Mouse (Mus musculus): ENCODE measurements at regions not wholly inside any gene's neighbourhood (a gene's known extent, or its start where the extent isn't known, plus 50 kb on each side); places are given as distances from the start of the nearest gene placed in this dataset.

DNA sequence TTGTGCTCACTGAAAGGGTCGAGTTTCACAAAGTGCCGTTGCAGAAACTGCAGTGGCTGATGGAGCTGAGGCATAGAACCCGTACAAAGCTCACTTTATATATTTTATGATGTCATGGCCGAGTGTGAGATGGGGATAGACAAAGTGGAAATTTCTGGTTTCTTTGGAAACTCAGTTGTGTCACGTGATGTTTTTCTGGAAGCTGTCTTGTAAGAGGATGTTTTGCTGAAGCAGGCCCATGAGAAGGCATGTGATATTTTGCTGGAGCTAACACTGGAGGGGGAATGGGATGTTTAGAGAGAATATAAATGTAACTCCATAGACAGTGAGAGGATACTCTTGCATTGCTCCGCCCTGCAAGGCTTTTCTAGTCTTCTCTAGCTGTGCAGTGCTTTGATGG is 311.7 kb downstream of the Tmem132b start:
- TF ChIP-seq CTCF (conservative IDR thresholded peaks at IDR 0.05), result no peak
- no peak for DNase-seq (ENCODE audit: low spot score in 2 of 2)
- no peak overlapping the region for H3K27ac ChIP-seq
- no peak overlapping the region for H3K4me3 ChIP-seq

DNA sequence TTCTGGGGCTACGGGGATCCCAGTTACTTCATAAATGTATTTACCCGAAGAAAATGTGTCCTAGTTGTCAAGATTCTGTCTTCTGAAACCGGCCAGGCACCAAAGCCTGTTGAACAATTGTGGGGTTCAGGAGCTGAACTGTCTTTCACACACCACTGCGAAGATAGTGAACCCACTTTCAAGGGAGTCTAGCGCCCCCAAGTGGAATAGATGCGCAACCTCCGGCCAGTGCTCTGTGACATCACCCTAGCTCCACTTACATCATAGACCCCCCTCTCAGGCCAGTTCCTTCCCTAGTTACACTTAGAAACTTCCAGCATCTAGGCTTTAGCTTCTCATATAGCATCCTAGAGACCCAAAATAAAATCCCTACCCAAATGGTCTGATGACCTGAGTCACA is 318.1 kb downstream of the Tmem132b start:
- Histone ChIP-seq H3K4me3 (no peak overlapping the region), H3K27ac (no peak overlapping the region)
- no peak for DNase-seq (ENCODE audit: low spot score in 2 of 2)
- peak; percentile 53 for TF ChIP-seq CTCF (conservative IDR thresholded peaks at IDR 0.05)

DNA sequence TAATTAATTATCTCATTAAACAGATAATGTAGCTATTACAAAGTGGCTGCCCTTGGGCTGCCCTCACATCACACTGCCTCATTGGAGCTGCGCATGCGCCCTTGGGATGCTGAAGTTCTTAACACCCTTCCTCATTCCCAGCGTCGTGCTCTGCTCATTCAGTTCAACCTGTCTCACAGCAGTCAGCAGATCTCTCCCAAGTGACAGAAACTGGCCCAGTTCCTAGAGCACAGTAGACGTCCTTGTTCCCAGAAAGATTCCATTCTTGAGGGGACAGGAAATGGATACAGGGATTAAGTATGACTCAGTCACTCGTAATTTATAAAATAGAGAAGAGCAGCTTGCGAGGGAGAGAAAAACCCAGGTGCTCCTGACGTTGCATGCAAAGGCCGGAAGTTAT is 344.7 kb downstream of the Tmem132b start:
- Histone ChIP-seq H3K27ac (no peak overlapping the region), H3K4me3 (no peak overlapping the region)
- no peak for DNase-seq (ENCODE audit: low spot score in 2 of 2)
- TF ChIP-seq CTCF (conservative IDR thresholded peaks at IDR 0.05), result no peak

DNA sequence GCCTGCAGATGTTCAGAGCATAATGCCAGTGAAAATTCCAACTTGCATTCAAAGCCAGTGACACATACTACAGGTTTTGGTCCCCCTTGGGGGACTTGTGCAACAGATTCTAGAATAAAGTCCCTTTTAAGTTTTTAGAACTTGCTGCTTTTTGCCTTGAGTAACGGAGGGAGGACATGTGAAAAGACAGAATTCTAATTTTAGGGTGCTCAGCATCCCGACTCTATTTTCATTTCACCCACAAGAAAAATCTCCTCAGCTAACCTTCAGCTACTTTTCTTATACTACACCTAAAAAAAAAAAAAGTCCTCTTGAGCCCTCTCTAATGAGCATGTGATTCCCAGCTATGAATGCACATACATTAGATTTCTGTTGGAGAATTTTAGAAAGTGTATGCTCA is 357.3 kb downstream of the Tmem132b start:
- Histone ChIP-seq H3K4me3 (no peak overlapping the region), H3K27ac (no peak overlapping the region)
- no peak for DNase-seq (ENCODE audit: low spot score in 2 of 2)
- no peak for TF ChIP-seq CTCF (conservative IDR thresholded peaks at IDR 0.05)

DNA sequence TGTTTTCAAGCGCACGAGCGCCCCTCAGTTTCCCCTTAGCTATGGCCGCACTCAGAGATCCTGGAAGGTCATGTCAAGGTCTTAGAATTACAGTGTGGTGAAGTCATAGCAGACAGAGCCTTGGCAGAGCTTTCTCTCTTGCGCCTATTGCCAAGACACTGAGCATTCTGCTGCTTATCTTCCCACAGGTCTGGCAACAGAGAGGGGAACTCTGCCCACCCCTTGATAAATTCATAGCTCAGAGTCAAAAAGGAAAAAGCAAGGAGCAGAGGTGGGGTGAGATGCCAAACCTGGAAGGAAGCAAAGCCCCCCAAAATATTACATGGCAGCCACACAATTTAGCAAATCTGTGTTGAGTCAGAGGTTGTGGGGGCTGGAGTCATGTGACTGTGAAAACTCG is 362.3 kb downstream of the Tmem132b start:
- no peak for DNase-seq (ENCODE audit: low spot score in 2 of 2)
- no peak for TF ChIP-seq CTCF (conservative IDR thresholded peaks at IDR 0.05)
- Histone ChIP-seq H3K4me3 (no peak overlapping the region), H3K27ac (no peak overlapping the region)

DNA sequence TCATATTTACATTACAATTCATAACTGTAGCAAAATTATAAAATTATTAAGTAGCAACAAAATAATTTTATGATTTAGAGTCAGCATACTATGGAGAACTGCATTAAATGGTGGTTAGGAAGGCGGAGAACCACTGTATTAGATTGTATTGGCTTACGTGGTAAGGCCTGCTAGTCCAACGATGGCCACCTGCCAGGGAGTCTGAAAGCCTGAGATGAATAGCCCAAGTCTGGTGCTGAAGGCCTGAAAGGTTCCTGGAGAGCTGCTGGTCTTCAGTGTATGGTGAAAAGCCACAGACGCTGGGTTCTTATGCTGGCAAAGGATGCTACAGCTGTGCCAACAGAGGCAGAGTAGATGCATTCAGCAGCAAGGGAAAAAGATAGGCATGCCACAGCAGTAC is 370.5 kb downstream of the Tmem132b start:
- Histone ChIP-seq H3K27ac (no peak overlapping the region), H3K4me3 (no peak overlapping the region)
- DNase-seq (ENCODE audit: low spot score in 2 of 2), result no peak
- no peak for TF ChIP-seq CTCF (conservative IDR thresholded peaks at IDR 0.05)

DNA sequence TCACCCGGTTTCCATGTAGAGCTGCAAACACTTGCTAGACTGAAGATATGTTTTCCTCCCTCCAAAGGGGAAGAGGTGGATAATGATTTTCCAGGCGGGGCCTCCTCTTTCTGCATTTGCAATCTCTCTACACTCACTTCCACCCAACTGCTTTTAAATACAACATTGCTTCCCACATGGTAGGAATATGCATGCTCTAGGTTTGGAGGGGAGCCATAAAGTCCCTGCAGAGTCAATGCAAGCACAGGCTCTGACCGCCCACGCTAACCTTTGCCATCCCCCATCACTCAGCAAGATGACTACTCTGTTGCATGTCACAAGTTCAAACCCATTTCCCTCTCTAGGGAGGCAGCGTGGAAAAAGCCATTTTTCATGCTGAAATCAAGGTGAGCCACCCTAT is 372.9 kb downstream of the Tmem132b start:
- no peak for TF ChIP-seq CTCF (conservative IDR thresholded peaks at IDR 0.05)
- no peak overlapping the region for H3K4me3 ChIP-seq
- no peak overlapping the region for H3K27ac ChIP-seq
- DNase-seq (ENCODE audit: low spot score in 2 of 2), result no peak

DNA sequence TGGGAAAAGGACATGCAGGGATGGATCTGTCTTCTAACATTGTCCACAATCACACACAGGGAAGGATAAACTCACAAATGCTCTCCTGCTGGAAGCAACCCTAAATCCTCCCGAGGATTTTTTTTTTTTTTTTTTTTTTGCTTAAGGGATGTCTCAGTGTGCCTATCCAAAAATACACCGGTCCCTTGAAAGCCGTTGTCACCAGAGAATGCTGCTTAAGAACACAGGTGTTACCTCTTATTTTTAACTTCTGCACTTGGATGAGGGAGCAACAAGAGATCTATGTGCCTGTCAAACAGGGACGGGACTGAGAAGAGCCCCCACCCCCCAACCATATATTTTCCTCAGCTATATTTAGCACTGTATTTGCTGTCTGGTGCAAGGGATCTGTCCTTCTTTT is 375.8 kb downstream of the Tmem132b start:
- no peak for TF ChIP-seq CTCF (conservative IDR thresholded peaks at IDR 0.05)
- no peak for DNase-seq (ENCODE audit: low spot score in 2 of 2)
- no peak overlapping the region for H3K4me3 ChIP-seq
- peak overlapping the region; percentile 61; the same call in 1 of the 2 replicates for H3K27ac ChIP-seq

DNA sequence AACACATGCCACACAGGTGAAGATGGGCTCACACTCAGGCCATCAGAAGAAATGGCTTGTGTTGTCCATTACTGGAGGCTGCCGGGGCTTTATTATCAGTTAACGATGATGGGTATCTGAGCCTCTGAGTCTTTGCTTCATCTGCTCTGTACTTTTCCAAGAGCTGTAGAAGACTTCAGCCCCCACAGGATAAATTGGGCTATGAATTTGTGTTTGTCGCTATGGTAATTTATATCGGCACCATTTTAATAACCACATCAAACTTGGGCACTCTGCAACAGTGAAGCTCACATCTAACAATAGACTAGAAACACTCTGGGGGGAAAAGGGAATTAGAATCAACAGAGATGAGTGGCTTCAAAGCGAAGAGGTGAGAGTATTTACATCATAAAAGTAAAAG is 376.3 kb downstream of the Tmem132b start:
- Histone ChIP-seq H3K4me3 (no peak overlapping the region), H3K27ac (peak overlapping the region; percentile 61; the same call in 1 of the 2 replicates)
- DNase-seq (ENCODE audit: low spot score in 2 of 2), result no peak
- no peak for TF ChIP-seq CTCF (conservative IDR thresholded peaks at IDR 0.05)

DNA sequence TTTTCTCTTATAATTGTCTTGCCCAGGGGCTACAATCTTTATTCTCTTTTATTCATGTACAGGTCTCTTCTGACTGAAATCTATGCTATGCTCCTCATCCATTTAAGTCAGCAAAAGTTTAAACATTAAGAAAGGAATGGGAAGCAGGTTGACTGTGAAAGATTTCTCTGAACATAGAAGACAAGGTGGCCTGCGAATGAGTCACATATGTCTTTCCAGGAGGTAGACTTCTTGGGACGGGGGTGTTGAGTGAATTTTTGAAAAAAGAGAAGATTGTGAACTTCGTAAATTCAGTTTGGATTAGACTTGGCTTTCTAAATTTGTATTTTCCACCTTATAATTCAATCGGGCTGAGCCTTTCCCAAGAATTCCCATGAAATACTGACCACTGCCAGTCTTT is 384.3 kb downstream of the Tmem132b start:
- Histone ChIP-seq H3K4me3 (no peak overlapping the region), H3K27ac (no peak overlapping the region)
- DNase-seq (ENCODE audit: low spot score in 2 of 2), result no peak
- TF ChIP-seq CTCF (conservative IDR thresholded peaks at IDR 0.05), result no peak

DNA sequence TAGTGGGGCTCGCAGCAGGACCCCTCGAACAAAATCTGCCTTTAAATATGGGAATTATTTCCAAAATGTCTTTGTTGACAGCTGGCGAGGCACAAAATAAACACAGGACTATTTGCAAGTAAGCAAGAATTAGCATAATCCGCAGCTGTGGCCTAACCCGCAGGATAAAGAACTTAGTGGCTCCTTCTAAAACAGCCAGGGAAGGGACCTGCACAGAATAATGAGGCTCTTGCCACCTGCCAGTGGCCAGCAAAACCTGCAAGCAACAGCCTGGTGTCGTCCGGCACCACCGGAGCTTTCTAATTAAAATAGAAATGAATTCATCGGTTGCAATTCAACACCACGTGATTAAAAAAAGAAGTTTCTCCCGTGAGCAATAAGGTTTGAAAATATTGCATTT is 389.4 kb downstream of the Tmem132b start:
- TF ChIP-seq CTCF (conservative IDR thresholded peaks at IDR 0.05), result no peak
- DNase-seq (ENCODE audit: low spot score in 2 of 2), result no peak
- H3K4me3 ChIP-seq, result no peak overlapping the region
- H3K27ac ChIP-seq, result no peak overlapping the region

DNA sequence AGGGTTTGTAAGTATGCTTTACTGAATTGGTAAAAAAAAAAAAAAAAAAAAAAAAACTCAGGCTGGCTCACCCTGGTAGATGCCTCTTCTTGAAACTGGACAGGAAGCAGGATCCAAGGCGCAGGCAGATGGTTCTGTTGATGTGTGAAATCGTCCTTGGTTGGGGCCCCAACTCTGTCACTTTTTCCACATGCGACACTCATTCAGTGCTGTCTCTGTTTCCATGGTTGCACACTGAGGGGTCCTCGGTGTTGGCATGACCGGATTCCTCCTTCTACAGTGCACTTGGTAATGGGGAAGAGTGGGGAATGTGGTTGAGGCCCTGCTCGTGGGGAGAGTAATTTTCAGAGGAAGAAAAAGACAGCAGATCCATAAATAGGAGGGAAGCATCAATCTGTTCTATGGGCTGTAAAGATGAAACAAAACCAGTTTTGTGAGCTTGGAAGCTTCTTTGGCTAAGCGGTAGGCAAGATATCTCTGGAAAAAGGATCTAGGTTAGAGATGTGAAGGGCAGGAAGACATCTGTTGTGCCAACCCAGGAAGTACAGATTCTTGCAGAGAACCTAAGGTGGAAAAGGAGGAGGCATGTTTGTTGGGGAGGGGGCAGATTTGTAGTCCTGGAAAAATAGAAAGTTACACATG is 394.4 kb downstream of the Tmem132b start:
- no peak overlapping the region for H3K27ac ChIP-seq

DNA sequence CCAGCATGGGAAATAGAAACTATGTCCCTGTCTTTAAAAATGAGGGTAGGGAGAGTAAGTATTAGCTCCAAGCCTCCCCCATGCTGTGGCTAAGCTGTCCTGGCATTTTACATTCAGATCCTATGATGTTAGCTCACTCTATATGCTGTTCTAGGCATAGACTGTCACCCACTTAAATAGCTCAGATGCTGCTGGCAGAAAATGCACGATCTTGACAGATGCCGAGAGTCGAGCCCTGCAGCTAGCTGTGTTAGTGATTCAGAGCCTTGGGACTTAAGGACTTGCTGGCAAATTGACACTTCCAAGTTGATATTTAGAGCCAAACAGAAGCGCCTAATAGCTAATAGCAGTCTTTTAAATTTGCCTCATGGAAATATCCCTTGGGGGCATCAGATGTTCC is 399.9 kb downstream of the Tmem132b start:
- Histone ChIP-seq H3K4me3 (no peak overlapping the region), H3K27ac (no peak overlapping the region)
- no peak for DNase-seq (ENCODE audit: low spot score in 2 of 2)

More for the DNA sequence above, 394.4 kb downstream of the Tmem132b start:
- no peak overlapping the region for H3K4me3 ChIP-seq
- no peak for TF ChIP-seq CTCF (conservative IDR thresholded peaks at IDR 0.05)
- DNase-seq (ENCODE audit: low spot score in 2 of 2), result no peak

DNA sequence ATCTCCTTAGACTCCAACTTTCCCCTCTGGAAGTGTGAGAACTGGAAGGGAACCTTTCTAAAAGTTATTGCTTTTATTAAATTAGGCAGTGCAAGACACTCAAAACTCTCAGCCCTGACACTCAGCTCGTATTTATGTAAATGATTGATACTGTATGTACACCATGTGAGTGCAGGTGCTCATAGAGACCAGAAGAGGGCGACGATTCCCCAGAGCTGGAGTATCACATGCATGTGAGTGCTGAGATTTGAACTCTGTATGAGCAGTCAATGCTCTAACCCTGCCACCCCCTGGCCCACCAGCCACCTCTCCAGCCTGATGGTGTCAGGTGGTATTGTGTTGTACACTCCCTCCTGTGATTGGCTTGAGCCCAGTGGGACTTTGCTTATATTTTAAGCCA is 407.8 kb downstream of the Tmem132b start:
- no peak; the same call in 1 of the 2 replicates for TF ChIP-seq CTCF (conservative IDR thresholded peaks at IDR 0.05)
- no peak overlapping the region for H3K4me3 ChIP-seq
- no peak overlapping the region for H3K27ac ChIP-seq
- no peak for DNase-seq (ENCODE audit: low spot score in 2 of 2)

More for the DNA sequence above, 399.9 kb downstream of the Tmem132b start:
- no peak for TF ChIP-seq CTCF (conservative IDR thresholded peaks at IDR 0.05)

DNA sequence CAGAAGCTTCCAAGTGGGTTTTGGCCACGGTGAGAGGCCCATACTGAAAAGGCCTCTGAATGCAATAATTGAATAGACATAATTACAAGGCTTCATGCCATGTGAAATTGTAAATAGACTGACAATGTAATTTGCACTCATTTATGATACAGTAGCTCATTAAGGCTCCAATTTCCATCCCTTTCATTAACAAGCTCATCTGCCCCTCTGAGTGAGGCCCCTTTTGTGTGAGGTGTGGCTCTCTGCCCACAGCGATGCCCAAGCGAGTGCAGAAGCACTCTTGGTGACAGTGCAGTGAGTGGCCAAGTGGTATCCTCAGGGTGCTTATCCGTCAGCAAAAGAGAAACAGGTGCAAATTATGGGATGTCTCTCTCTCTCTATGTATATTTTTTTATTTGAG is 415.2 kb downstream of the Tmem132b start:
- DNase-seq (ENCODE audit: low spot score in 2 of 2), result no peak
- Histone ChIP-seq H3K4me3 (no peak overlapping the region), H3K27ac (no peak overlapping the region)
- TF ChIP-seq CTCF (conservative IDR thresholded peaks at IDR 0.05), result no peak
